Mouse (Mus musculus): ENCODE data around the gene Acd. TPM values are rescaled to one million over a fixed set of nuclear protein-coding genes. Genes with fewer than 3 reads are reported as not detected.

Acd gene
- total RNA-seq, 2 experiments from 2014 or later, result 21.1 to 23.9 TPM

- DNase-seq (ENCODE audit: low spot score in 2 of 2), result no peak
These were observed 39.7 kb downstream of the Acd start for GRCm38 (mm10) chr8:105661167-105661566.

GRCm38 (mm10) chr8:105657641-105658040 is 43.3 kb downstream of the Acd start:
- DNase-seq (ENCODE audit: low spot score in 2 of 2), result no peak

- DNase-seq (ENCODE audit: low spot score in 2 of 2), result no peak
These were observed 52.0 kb downstream of the Acd start for GRCm38 (mm10) chr8:105648929-105649328.

Other genes with a start within 250 kb of the Acd start
- gene Tppp3, start 229.6 kb downstream of the Acd start, total RNA-seq (2021), result 10 to 100 TPM; 24.0 to 43.0 TPM
- gene Zdhhc1, start 204.2 kb downstream of the Acd start, total RNA-seq (2021), result 10 to 100 TPM; 18.1 to 18.3 TPM
- under 1 TPM; 0.16 to 0.53 TPM for gene Hsd11b2, start 182.3 kb downstream of the Acd start, total RNA-seq (2021)
- gene Atp6v0d1, start 135.1 kb downstream of the Acd start, total RNA-seq (2021), result 100 to 1,000 TPM; 118 to 121 TPM
- gene Ripor1, start 95.8 kb downstream of the Acd start, total RNA-seq (2021), result 10 to 100 TPM; 25.9 to 32.9 TPM
- 10 to 100 TPM; 54.2 to 55.2 TPM for gene Ctcf, start 64.5 kb downstream of the Acd start, total RNA-seq (2021)
- 1 to 10 TPM; 3.3 to 5.3 TPM for gene Agrp, start 63.7 kb downstream of the Acd start, total RNA-seq (2021)
- 1 to 10 TPM; 2.0 to 2.9 TPM for gene Carmil2, start 14.8 kb downstream of the Acd start, total RNA-seq (2021)
- 10 to 100 TPM in 1 of 2 experiments, 1 to 10 TPM in 1; 7.5 to 14.2 TPM for gene Pard6a, start within 50 bp of the Acd start, total RNA-seq (2021)
- gene 4933405L10Rik, start 6.6 kb upstream of the Acd start, total RNA-seq (2021), result not detected
- 1 to 10 TPM; 3.0 to 3.5 TPM for gene Enkd1, start 7.1 kb upstream of the Acd start, total RNA-seq (2021)
- 10 to 100 TPM in 1 of 2 experiments, 1 to 10 TPM in 1; 7.4 to 10.1 TPM for gene Gfod2, start 57.6 kb upstream of the Acd start, total RNA-seq (2021)
- 10 to 100 TPM; 20.1 to 24.7 TPM for gene Ranbp10, start 126.2 kb upstream of the Acd start, total RNA-seq (2021)
- not detected for gene Tsnaxip1, start 126.6 kb upstream of the Acd start, total RNA-seq (2021)
- 1 to 10 TPM; 5.9 to 6.5 TPM for gene Cenpt, start 152.2 kb upstream of the Acd start, total RNA-seq (2021)
- gene Thap11, start 154.0 kb upstream of the Acd start, total RNA-seq (2021), result 10 to 100 TPM; 35.7 to 38.6 TPM
- 10 to 100 TPM; 43.9 to 46.2 TPM for gene Nutf2, start 159.5 kb upstream of the Acd start, total RNA-seq (2021)
- gene Edc4, start 179.8 kb upstream of the Acd start, total RNA-seq (2021), result 10 to 100 TPM; 35.0 to 36.7 TPM
- 1 to 10 TPM; 1.3 to 1.6 TPM for gene Nrn1l, start 192.5 kb upstream of the Acd start, total RNA-seq (2021)
- 10 to 100 TPM; 25.8 to 30.0 TPM for gene Pskh1, start 199.3 kb upstream of the Acd start, total RNA-seq (2021)
- under 1 TPM in 1 of 2 experiments, not detected in 1; 0.93 TPM for gene Ctrl, start 232.8 kb upstream of the Acd start, total RNA-seq (2021)
- gene Psmb10, start 237.3 kb upstream of the Acd start, total RNA-seq (2021), result 10 to 100 TPM; 78.7 to 84.1 TPM
- gene Lcat, start 242.3 kb upstream of the Acd start, total RNA-seq (2021), result 1 to 10 TPM in 1 of 2 experiments, under 1 TPM in 1; 0.51 to 1.8 TPM